Mouse (Mus musculus) G1E (cell line): Measurements from ENCODE around the gene Ncor2. TPM values are rescaled to one million over a fixed set of nuclear protein-coding genes. Genes with fewer than 3 reads are reported as not detected.
A peak's percentile ranks its signal among the peaks of the same experiment; 100 is the strongest.

ENCODE experiments used
- ATAC-seq: 2 replicates; pipeline ENCODE4 v1.8.0; 2016; ENCODE audit warnings: mild to moderate bottlenecking; ENCODE audit not compliant: insufficient number of reproducible peaks, poor library complexity, low FRiP score, severe bottlenecking; ENCODE audit errors: extremely low read depth
- DNase-seq: peaks from one replicate; pipeline ENCODE4 v3.0.0; 2012; ENCODE audit warnings: low spot score
- H3K27me3 ChIP-seq: 2 replicates; pipeline ENCODE4 v1.6.1; 2012; ENCODE audit warnings: mild to moderate bottlenecking, low read length, inconsistent platforms; ENCODE audit not compliant: insufficient read depth
- H3K36me3 ChIP-seq: replicated peaks from 2 replicates; pipeline ENCODE3; 2012; ENCODE audit warnings: mild to moderate bottlenecking, inconsistent platforms
- H3K4me1 ChIP-seq: 2 replicates; pipeline ENCODE4 v1.6.1; 2012; ENCODE audit warnings: low read depth, low read length, inconsistent platforms, mixed read lengths; ENCODE audit not compliant: insufficient read depth
- H3K4me3 ChIP-seq: 2 replicates; pipeline ENCODE4 v1.5.1; 2012; ENCODE audit warnings: low read depth, mild to moderate bottlenecking, inconsistent platforms, low read length, moderate library complexity, mixed read lengths
- H3K9me3 ChIP-seq: replicated peaks from 2 replicates; pipeline ENCODE4 v1.6.1; 2012; ENCODE audit warnings: inconsistent platforms
- CTCF ChIP-seq: IDR thresholded peaks from 2 replicates; pipeline ENCODE4 v1.5.1; 2012; ENCODE audit warnings: low read depth, low read length, inconsistent platforms, mixed read lengths
- GATA1 ChIP-seq: IDR thresholded peaks from 2 replicates; pipeline ENCODE4 v1.6.1; 2012; ENCODE audit warnings: borderline replicate concordance, low read length, inconsistent platforms, mixed read lengths
- GATA2 ChIP-seq: IDR thresholded peaks from 2 replicates; pipeline ENCODE4 v1.6.1; 2012; ENCODE audit warnings: low read depth, low read length, inconsistent platforms, borderline replicate concordance
- POLR2AphosphoS5 ChIP-seq: IDR thresholded peaks from 2 replicates; pipeline ENCODE4 v1.6.1; 2012; ENCODE audit warnings: low read depth, low read length, inconsistent platforms; ENCODE audit not compliant: insufficient replicate concordance
- TAL1 ChIP-seq: conservative IDR thresholded peaks from 2 replicates; pipeline ENCODE4 v1.6.1; 2012; ENCODE audit warnings: low read depth, low read length, inconsistent platforms, mixed read lengths
- polyA plus RNA-seq: library from polyadenylated mRNA; stranded (reverse); fragments of >175 nt; gene quantifications from 2 replicates; pipeline ENCODE4 v1.2.3, GENCODE M21; 2012
- total RNA-seq, 2 experiments: library from RNA; stranded (forward) in 1 of 2; stranded (reverse) in 1 of 2; fragments of 200-1000 nt in 1 of 2; fragments of >200 nt in 1 of 2; fragmentation: Nextera tagmentation in 1 of 2; gene quantifications; 2 replicates each; pipeline ENCODE4 v1.2.3; 2014 to 2017

Ncor2 gene
- total and polyA plus RNA-seq, 3 experiments: 0.09 TPM; not detected in 2

DNA sequence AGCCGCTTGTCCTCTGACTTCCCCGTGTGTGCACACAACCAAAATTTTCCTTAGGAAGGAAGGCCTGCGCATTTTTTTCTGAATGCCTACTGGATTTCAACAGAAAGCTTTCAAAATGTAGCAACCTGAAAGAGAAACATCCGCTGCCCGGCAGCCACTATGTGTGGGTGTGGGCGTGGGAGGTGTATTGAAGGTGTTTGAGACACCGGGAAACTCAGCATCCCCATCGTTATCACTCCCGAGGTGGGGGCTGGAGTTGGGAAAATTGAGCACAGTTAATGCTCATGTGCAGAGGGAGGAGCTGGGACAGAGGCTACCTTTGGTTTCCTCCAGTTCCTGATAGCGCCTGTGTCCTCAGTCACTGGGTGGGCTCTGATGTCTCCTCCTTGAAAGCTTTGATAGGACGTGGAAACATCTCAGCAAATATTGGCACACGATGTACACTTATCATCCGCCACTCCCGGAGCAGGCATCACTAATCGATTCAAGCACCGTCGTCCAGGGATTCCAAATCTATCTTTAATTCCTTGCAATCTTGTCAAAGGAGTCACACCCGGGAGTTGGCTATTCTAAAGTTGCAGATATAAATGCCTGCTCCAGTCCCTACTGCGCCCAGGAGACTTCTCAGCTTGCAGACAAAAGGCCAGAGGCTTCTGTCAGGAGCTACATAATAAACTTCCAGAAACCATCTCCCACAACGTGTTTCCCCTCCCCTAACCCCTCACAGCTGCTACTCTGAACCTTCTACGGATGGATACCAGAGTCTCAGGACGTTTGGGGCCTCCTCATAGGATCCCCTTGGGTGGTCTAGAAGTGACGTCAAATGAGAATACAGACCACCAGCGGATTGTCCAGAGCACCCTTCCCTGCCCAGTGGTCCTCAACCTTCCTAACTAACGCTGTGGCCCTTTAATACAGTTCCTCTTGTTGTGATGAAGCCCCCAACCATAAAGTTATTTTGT lies 14.7 kb upstream of the Ncor2 start:
- DNase-seq: no peak
- no peak for TF ChIP-seq GATA1
- TF ChIP-seq TAL1: no peak
- TF ChIP-seq CTCF: no peak
- TF ChIP-seq POLR2AphosphoS5: no peak
- TF ChIP-seq GATA2: no peak
- no peaks in the 10 kb centered on the region for H3K27me3 ChIP-seq
- H3K9me3 ChIP-seq: peaks cover 69% of the 10 kb centered on the region
- no peaks in the 10 kb centered on the region for H3K4me1 ChIP-seq
- no peak for ATAC-seq
- no peaks in the 10 kb centered on the region for H3K36me3 ChIP-seq
- no peak overlapping the region for H3K4me3 ChIP-seq

DNA sequence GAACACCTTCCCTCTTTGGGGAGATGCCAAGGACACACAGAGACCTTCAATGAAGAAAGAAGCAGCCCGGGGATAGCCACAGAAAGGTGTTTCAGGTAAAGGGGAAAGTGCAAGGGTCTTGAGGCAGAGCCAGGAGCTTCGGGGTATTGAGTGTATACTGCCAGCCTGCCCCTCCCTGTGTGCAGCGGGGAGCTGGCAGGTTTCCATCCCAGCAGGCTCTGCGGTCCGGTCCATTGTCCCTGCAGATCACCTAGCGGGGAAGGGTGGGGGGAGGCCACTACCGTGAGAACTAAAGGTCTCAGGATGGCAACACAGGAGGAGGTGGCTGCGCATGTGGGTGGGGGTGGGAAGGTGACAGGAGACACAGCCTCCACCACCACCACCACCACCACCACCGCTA lies 12.6 kb upstream of the Ncor2 start:
- peaks cover 72% of the 10 kb centered on the region for H3K9me3 ChIP-seq
- H3K4me3 ChIP-seq: peak overlapping the region; percentile 14; the same call in 1 of the 2 replicates
- no peaks in the 10 kb centered on the region for H3K4me1 ChIP-seq
- no peak for TF ChIP-seq TAL1
- TF ChIP-seq CTCF: no peak
- no peak for TF ChIP-seq GATA2
- no peak for TF ChIP-seq GATA1
- TF ChIP-seq POLR2AphosphoS5: no peak
- no peaks in the 10 kb centered on the region for H3K27me3 ChIP-seq
- no peak for ATAC-seq
- DNase-seq: no peak
- no peaks in the 10 kb centered on the region for H3K36me3 ChIP-seq

DNA sequence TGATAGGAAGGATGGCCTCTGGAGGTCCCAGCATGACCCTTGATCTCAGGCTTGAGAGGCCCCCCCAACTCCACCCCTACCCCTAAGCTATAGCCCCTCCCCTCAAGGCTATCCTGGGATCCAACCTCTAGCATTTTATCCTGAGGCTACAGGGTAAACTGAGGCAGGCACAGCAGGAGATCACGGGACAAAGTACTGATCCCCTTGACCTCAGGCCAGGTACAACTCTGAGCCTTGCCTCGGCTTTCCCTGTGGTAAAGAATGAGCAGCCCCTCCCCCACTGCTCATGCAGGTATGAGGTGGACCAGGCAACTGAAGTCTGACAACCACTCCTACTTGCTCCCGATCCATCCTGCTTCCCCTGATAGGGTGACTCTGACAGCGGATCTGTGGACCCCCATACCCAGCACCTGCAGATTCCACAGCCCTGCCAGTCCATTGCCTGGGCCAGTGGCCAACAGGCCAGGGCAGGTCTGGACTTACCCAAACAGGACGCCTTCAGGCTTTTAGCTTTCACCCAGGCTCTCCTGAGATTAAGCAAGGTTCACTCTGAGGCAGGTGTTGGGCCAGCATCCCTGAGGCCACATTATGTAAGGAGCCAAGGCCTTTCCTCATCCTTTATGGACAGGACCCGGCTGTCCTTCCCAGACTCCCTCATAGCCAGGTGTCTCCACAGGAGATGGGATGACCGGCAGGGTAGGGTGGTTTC lies 11.2 kb upstream of the Ncor2 start:
- Histone ChIP-seq H3K27me3 (no peaks in the 10 kb centered on the region), H3K36me3 (no peaks in the 10 kb centered on the region), H3K4me3 (0 out of 2 replicates have a peak overlapping the region, but pooled peaks have one; percentile 28), H3K9me3 (peaks cover 75% of the 10 kb centered on the region), H3K4me1 (no peaks in the 10 kb centered on the region)
- TF ChIP-seq TAL1 (no peak), GATA1 (no peak), GATA2 (no peak), CTCF (no peak), POLR2AphosphoS5 (no peak)
- no peak for DNase-seq
- ATAC-seq: no peak

DNA sequence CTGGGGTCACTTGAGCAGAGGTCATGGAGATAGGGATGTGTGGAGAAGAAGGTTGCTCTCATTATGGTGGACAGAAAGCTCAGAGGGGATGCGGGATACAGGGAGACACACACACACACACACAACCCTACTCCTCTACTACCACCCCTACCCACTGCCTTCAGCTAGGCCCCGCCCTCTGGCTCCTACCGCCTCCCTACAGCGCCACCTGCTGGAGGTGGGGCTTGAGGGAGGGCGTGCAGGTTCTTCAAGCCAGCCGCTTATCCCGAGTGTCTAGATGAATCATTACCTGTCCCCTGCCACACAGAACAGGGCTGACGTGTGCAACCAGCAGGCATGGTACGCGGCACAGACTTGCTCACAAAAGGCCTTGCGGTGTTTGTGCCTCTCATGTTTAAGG lies 10.6 kb upstream of the Ncor2 start:
- ATAC-seq (no peak), DNase-seq (no peak)
- H3K27me3 ChIP-seq: no peaks in the 10 kb centered on the region
- H3K9me3 ChIP-seq: peaks cover 78% of the 10 kb centered on the region
- H3K36me3 ChIP-seq: no peaks in the 10 kb centered on the region
- no peak for TF ChIP-seq GATA2
- no peak for TF ChIP-seq GATA1
- TF ChIP-seq POLR2AphosphoS5: no peak
- TF ChIP-seq TAL1: no peak
- TF ChIP-seq CTCF: no peak
- H3K4me3 ChIP-seq: peak overlapping the region; percentile 14; the same call in 1 of the 2 replicates
- no peaks in the 10 kb centered on the region for H3K4me1 ChIP-seq

DNA sequence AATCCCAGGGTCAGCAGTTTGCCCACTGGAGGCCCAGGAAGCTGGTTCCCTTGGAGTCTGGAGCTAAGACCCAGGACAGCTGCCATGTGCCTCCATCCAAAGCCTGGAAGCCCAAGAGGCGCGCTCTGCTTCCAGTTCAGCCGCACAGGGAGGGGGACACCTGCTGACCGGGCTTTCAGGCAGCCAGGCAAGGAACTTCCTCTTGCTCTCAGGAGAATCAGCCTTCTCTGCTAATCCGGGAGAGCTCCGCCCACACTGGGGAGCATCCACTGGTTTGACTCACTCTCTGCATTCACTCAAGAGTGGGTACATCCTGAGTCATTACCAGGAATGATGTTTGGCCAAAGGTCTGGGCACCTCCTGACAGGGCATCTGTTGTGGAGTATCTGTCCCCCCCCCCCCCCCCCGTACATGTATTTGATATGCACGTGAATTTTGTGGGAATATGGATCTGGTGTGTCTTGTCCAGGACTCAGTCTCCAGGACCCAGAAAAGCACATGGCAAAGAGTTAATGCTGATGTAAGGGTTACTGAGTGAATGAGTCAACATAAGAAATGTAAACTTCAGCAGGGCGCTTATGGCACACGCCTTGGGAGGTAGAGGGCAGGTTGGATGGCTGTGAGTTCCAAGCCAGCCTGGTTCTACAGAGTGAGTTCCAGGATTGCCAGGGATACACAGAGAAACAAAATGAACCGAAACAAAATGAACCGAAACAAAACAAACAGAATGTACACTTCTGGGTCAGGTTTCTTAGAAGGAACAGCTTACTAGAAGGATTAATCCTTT lies 10.0 kb upstream of the Ncor2 start:
- TF ChIP-seq GATA1: no peak
- Histone ChIP-seq H3K36me3 (no peaks in the 10 kb centered on the region), H3K9me3 (peaks cover 80% of the 10 kb centered on the region), H3K27me3 (no peaks in the 10 kb centered on the region), H3K4me1 (no peaks in the 10 kb centered on the region), H3K4me3 (no peak overlapping the region)
- ATAC-seq: no peak
- DNase-seq: no peak

DNA sequence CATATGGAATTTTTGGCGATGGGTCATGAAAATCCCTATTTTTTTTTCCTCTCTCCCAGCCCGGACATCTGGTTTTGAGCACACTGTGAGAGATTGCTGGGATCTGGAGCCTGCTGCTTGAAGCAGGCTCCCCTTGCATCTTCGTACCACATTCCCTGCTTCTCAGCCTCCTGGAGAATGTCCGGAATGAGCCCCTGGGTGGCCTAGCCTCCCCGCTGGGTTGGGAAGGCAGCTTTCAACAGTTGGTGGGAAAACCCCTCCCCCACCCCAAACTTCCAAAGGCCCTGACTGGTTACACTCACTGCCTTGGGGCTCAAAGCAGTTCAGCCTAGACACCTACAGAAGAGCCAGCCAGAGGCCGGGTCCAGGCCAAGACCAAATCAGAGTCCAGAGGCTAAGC lies 5.8 kb upstream of the Ncor2 start:
- DNase-seq: no peak
- no peak for ATAC-seq
- TF ChIP-seq CTCF (no peak), GATA2 (no peak), POLR2AphosphoS5 (no peak), GATA1 (no peak), TAL1 (no peak)
- Histone ChIP-seq H3K36me3 (no peaks in the 10 kb centered on the region), H3K27me3 (no peaks in the 10 kb centered on the region), H3K4me1 (no peaks in the 10 kb centered on the region), H3K4me3 (no peak overlapping the region), H3K9me3 (peaks cover 80% of the 10 kb centered on the region)
